Mouse (Mus musculus) CH12.LX (cell line): ENCODE results near the gene Calcoco2. TPM values are rescaled to one million over a fixed set of nuclear protein-coding genes. Genes with fewer than 3 reads are reported as not detected.
A peak's percentile ranks its signal among the peaks of the same experiment; 100 is the strongest.

Experiments
- DNase-seq: peaks from one replicate; pipeline ENCODE4 v3.0.0-alpha.2; 2013; ENCODE audit errors: extremely low read depth
- H3K27ac ChIP-seq: 2 replicates; pipeline ENCODE4 v1.5.1; 2012; ENCODE audit warnings: low read depth, mild to moderate bottlenecking, control low read depth, moderate library complexity; ENCODE audit not compliant: insufficient read depth
- H3K27me3 ChIP-seq: replicated peaks from 2 replicates; pipeline ENCODE3; 2012; ENCODE audit warnings: inconsistent platforms
- H3K36me3 ChIP-seq, 2 experiments: replicated peaks in 1 of 2; 2 replicates each; pipeline versions ENCODE3 to v1.6.1; 2012; ENCODE audit warnings: inconsistent platforms in 1 of 2, low read length in 1 of 2, mild to moderate bottlenecking in 1 of 2, mixed read lengths in 1 of 2, moderate library complexity in 1 of 2; ENCODE audit not compliant: control insufficient read depth in 1 of 2, insufficient read depth in 1 of 2
- H3K4me1 ChIP-seq, 2 experiments: 2 replicates each; pipeline ENCODE4 v1.6.1; 2012; ENCODE audit warnings: inconsistent platforms in 1 of 2, moderate library complexity in 1 of 2; ENCODE audit not compliant: insufficient read depth in 2 of 2, control insufficient read depth in 1 of 2
- H3K4me2 ChIP-seq: 2 replicates; pipeline ENCODE4 v1.6.1; 2012; ENCODE audit warnings: low read depth, mild to moderate bottlenecking, control low read depth; ENCODE audit not compliant: poor library complexity, insufficient read depth, severe bottlenecking
- H3K4me3 ChIP-seq, 3 experiments: fragments of 150-350 bp in 1 of 3; sonication (generic) in 1 of 3; replicated peaks in 1 of 3; 2 replicates each; pipeline versions ENCODE3 to v1.5.1; 2011 to 2012; ENCODE audit warnings: low read depth in 2 of 3, low read length in 2 of 3, mild to moderate bottlenecking in 2 of 3, moderate library complexity in 2 of 3, control low read depth in 1 of 3, improper control_type of control experiment in 1 of 3, inconsistent platforms in 1 of 3, mixed read lengths in 1 of 3; ENCODE audit not compliant: poor library complexity in 1 of 3
- H3K79me2 ChIP-seq: replicated peaks from 2 replicates; pipeline ENCODE4 v1.6.1; 2012; ENCODE audit warnings: mild to moderate bottlenecking, moderate library complexity; ENCODE audit not compliant: control insufficient read depth, poor library complexity, insufficient read depth, severe bottlenecking; ENCODE audit errors: extremely low read depth
- H3K9ac ChIP-seq: 2 replicates; pipeline ENCODE4 v1.6.1; 2012; ENCODE audit warnings: low read depth, mild to moderate bottlenecking, control low read depth, moderate library complexity; ENCODE audit not compliant: insufficient read depth
- H3K9me3 ChIP-seq: replicated peaks from 2 replicates; pipeline ENCODE3; 2012; ENCODE audit warnings: low read length, inconsistent platforms, mixed read lengths
- BHLHE40 ChIP-seq: IDR thresholded peaks from 2 replicates; pipeline ENCODE4 v1.6.1; 2011; ENCODE audit warnings: mild to moderate bottlenecking, low read depth, low read length, improper control_type of control experiment
- CTCF ChIP-seq, 2 experiments: IDR thresholded peaks in 1 of 2; conservative IDR thresholded peaks in 1 of 2; 2 replicates each; pipeline ENCODE4 v1.5.1; 2011 to 2012; ENCODE audit warnings: low read depth in 2 of 2, low read length in 2 of 2, improper control_type of control experiment in 1 of 2, inconsistent platforms in 1 of 2, mild to moderate bottlenecking in 1 of 2, moderate library complexity in 1 of 2
- E2F4 ChIP-seq: IDR thresholded peaks from 2 replicates; pipeline ENCODE4 v1.6.1; 2011; ENCODE audit warnings: low read depth, low read length, improper control_type of control experiment; ENCODE audit not compliant: insufficient replicate concordance
- EP300 ChIP-seq: IDR thresholded peaks from 2 replicates; pipeline ENCODE4 v1.6.1; 2011; ENCODE audit warnings: low read length, improper control_type of control experiment
- ETS1 ChIP-seq: conservative IDR thresholded peaks from 2 replicates; pipeline ENCODE4 v1.6.1; 2012; ENCODE audit warnings: low read depth, mild to moderate bottlenecking, inconsistent platforms, low read length, improper control_type of control experiment, moderate library complexity
- JUN ChIP-seq: IDR thresholded peaks from 2 replicates; pipeline ENCODE4 v1.6.1; 2011; ENCODE audit warnings: low read depth, mild to moderate bottlenecking, low read length, improper control_type of control experiment, moderate library complexity; ENCODE audit not compliant: insufficient read depth
- JUND ChIP-seq: conservative IDR thresholded peaks from 2 replicates; pipeline ENCODE4 v1.6.1; 2011; ENCODE audit warnings: low read depth, low read length, improper control_type of control experiment
- MAX ChIP-seq: IDR thresholded peaks from 2 replicates; pipeline ENCODE4 v1.6.1; 2011; ENCODE audit warnings: low read length, improper control_type of control experiment
- MAZ ChIP-seq: IDR thresholded peaks from 2 replicates; pipeline ENCODE4 v1.6.1; 2012; ENCODE audit warnings: low read depth, mild to moderate bottlenecking, inconsistent platforms, low read length, improper control_type of control experiment, moderate library complexity
- MEF2A ChIP-seq: IDR thresholded peaks from 2 replicates; pipeline ENCODE4 v1.6.1; 2014; ENCODE audit warnings: low read depth, mild to moderate bottlenecking, inconsistent platforms, low read length, improper control_type of control experiment, borderline replicate concordance
- MXI1 ChIP-seq: IDR thresholded peaks from 2 replicates; pipeline ENCODE4 v1.6.1; 2011; ENCODE audit warnings: mild to moderate bottlenecking, low read depth, low read length, improper control_type of control experiment
- NELFE ChIP-seq: IDR thresholded peaks from 2 replicates; pipeline ENCODE4 v1.6.1; 2011; ENCODE audit warnings: low read depth, low read length, improper control_type of control experiment
- PAX5 ChIP-seq: IDR thresholded peaks from 2 replicates; pipeline ENCODE4 v1.6.1; 2012; ENCODE audit warnings: low read length, inconsistent platforms, mixed read lengths
- POLR2AphosphoS2 ChIP-seq: IDR thresholded peaks from 2 replicates; pipeline ENCODE4 v1.6.1; 2011; ENCODE audit warnings: low read depth, low read length, improper control_type of control experiment
- RAD21 ChIP-seq: IDR thresholded peaks from 2 replicates; pipeline ENCODE4 v1.6.1; 2011; ENCODE audit warnings: low read depth, mild to moderate bottlenecking, low read length, improper control_type of control experiment, moderate library complexity
- SIN3A ChIP-seq: IDR thresholded peaks from 2 replicates; pipeline ENCODE4 v1.6.1; 2012; ENCODE audit warnings: low read length, improper control_type of control experiment, inconsistent platforms
- SMC3 ChIP-seq: IDR thresholded peaks from 2 replicates; pipeline ENCODE4 v1.6.1; 2011; ENCODE audit warnings: low read depth, low read length, improper control_type of control experiment
- TCF12 ChIP-seq: IDR thresholded peaks from 2 replicates; pipeline ENCODE4 v1.6.1; 2014; ENCODE audit warnings: low read depth, mild to moderate bottlenecking, inconsistent platforms, low read length, improper control_type of control experiment
- USF1 ChIP-seq: IDR thresholded peaks from 2 replicates; pipeline ENCODE4 v1.6.1; 2014; ENCODE audit warnings: low read depth, mild to moderate bottlenecking, inconsistent platforms, low read length, improper control_type of control experiment
- ZC3H11A ChIP-seq: IDR thresholded peaks from 2 replicates; pipeline ENCODE4 v1.6.1; 2012; ENCODE audit warnings: low read depth, mild to moderate bottlenecking, inconsistent platforms, low read length, improper control_type of control experiment
- ZKSCAN1 ChIP-seq: IDR thresholded peaks from 2 replicates; pipeline ENCODE4 v1.6.1; 2012; ENCODE audit warnings: low read depth, inconsistent platforms, low read length, improper control_type of control experiment, borderline replicate concordance
- ZMIZ1 ChIP-seq: IDR thresholded peaks from 2 replicates; pipeline ENCODE4 v1.6.1; 2012; ENCODE audit warnings: low read depth, mild to moderate bottlenecking, inconsistent platforms, low read length, improper control_type of control experiment
- ZNF384 ChIP-seq: IDR thresholded peaks from 2 replicates; pipeline ENCODE4 v1.6.1; 2012; ENCODE audit warnings: low read depth, low read length, improper control_type of control experiment, inconsistent platforms
- dilution Hi-C: fragments of 300-500 bp; cut with MboI; formaldehyde crosslinking; loops from 2 replicates; pipeline ENCODE4 v1.14.3; 2020; ENCODE audit warnings: low sequenced_read_pairs; ENCODE audit not compliant: extremely low pct_unique_long_range_greater_than_20kb, extremely low pct_ligation_motif_present
- in situ Hi-C: fragments of 300-500 bp; cut with MboI; formaldehyde crosslinking; loops from 3 replicates; pipeline ENCODE4 v1.14.3; 2019; ENCODE audit warnings: low sequenced_read_pairs, low pct_ligation_motif_present, low pct_unique_long_range_greater_than_20kb, mixed read lengths
- polyA plus RNA-seq: library from polyadenylated mRNA; unstranded; fragments of >175 nt; gene quantifications from 2 replicates; pipeline ENCODE4 v1.2.1, GENCODE M21; 2012; ENCODE audit warnings: low read depth; ENCODE audit not compliant: insufficient read length
- total RNA-seq, 2 experiments: library from RNA; depleted of rRNA; stranded (reverse); fragments of 300-350 nt in 1 of 2; fragments of >200 nt in 1 of 2; gene quantifications; 2 replicates each; pipeline ENCODE4 v1.2.3; 2012 to 2014

Gene Calcoco2
- total and polyA plus RNA-seq, 3 experiments, result not detected

DNA sequence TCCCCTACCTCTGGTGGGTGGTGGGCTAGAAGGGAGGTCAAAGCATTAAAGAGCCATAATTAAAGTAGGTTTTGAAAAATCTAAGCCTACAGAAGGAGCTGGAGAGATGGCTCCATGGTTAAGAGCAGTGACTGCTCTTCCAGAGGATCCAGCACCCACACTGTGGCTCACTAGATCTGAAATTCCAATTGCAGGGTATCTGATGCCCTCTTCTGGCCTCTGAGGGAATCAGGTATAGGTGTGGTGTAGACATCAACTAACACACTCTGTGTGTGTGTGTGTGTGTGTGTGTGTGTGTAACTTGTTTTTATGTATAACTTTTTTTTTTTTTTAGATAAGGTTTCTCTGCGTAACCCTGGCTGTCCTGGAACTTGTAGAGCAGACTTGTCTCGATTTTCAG is 20.7 kb downstream of the Calcoco2 start:
- TF ChIP-seq PAX5, result no peak
- TF ChIP-seq TCF12, result no peak
- peak; percentile 13 to 82; a peak in 2 of 4 replicates for TF ChIP-seq CTCF (conservative IDR thresholded peaks at IDR 0.05 in 1 of 2, IDR thresholded peaks at IDR 0.05 in 1 of 2; ENCODE audit: low read depth in 2 of 2, low read length in 2 of 2)
- TF ChIP-seq ZC3H11A, result peak; percentile 51; the same call in 1 of the 2 replicates
- no peak for TF ChIP-seq USF1
- no peak for TF ChIP-seq POLR2AphosphoS2
- TF ChIP-seq ZNF384, result 0 out of 2 replicates have a peak, but pooled peaks have one; percentile 38
- TF ChIP-seq SMC3, result peak; percentile 70
- no peak for TF ChIP-seq BHLHE40
- TF ChIP-seq ZKSCAN1, result no peak
- TF ChIP-seq NELFE, result peak; percentile 28; the same call in 1 of the 2 replicates
- peak; percentile 82 for TF ChIP-seq RAD21
- 0 out of 2 replicates have a peak, but pooled peaks have one; percentile 25 for TF ChIP-seq JUND
- TF ChIP-seq E2F4, result no peak
- Histone ChIP-seq H3K4me1 (no peaks in the 10 kb centered on the region), H3K79me2 (no peaks in the 10 kb centered on the region), H3K27me3 (peaks cover 32% of the 10 kb centered on the region), H3K4me2 (no peak overlapping the region), H3K9ac (no peak overlapping the region), H3K4me3 (no peak overlapping the region), H3K27ac (no peak overlapping the region), H3K9me3 (peaks cover 9% of the 10 kb centered on the region), H3K36me3 (no peaks in the 10 kb centered on the region)
- peak; percentile 48 for DNase-seq
- in situ Hi-C loops, result loop anchor here (5.0 kb wide), 3 partner anchors 41 to 141 kb away; partner anchors contain the start of gene Ttll6
- dilution Hi-C loops, result no loop called here

DNA sequence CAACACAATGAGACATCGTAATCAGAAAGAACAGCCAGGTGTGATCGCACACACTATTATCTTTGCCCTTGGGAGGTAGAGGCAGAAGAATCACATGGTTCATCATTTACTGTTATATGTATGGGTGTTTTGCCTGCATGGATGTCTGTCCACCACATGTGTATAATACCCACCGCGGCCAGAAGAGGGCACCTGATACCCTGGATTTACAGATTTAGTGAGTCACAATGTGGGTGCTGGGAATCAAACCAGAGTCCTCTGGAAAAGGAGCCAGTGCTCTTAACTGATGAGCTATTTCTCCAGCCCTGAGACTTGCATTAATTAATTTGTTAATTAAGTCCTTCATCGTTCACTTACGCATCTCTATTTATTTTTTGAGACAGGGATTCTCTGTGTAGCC is 23.8 kb downstream of the Calcoco2 start:
- H3K9me3 ChIP-seq, result peaks cover 12% of the 10 kb centered on the region
- H3K79me2 ChIP-seq, result no peaks in the 10 kb centered on the region
- H3K4me3 ChIP-seq, result no peak overlapping the region
- no peaks in the 10 kb centered on the region for H3K4me1 ChIP-seq
- DNase-seq, result no peak
- dilution Hi-C loops, result no loop called here
- H3K27me3 ChIP-seq, result peaks cover 28% of the 10 kb centered on the region
- no peak overlapping the region for H3K27ac ChIP-seq
- TF ChIP-seq ZC3H11A, result no peak
- peak; percentile 5 to 37; a peak in 2 of 4 replicates for TF ChIP-seq CTCF (conservative IDR thresholded peaks at IDR 0.05 in 1 of 2, IDR thresholded peaks at IDR 0.05 in 1 of 2; ENCODE audit: low read depth in 2 of 2, low read length in 2 of 2)
- no peak overlapping the region for H3K4me2 ChIP-seq
- no peak overlapping the region for H3K9ac ChIP-seq
- no peaks in the 10 kb centered on the region for H3K36me3 ChIP-seq
- in situ Hi-C loops, result loop anchor here (10.0 kb wide), 1 partner anchor 103 kb away; no protein-coding TSS in a partner anchor

DNA sequence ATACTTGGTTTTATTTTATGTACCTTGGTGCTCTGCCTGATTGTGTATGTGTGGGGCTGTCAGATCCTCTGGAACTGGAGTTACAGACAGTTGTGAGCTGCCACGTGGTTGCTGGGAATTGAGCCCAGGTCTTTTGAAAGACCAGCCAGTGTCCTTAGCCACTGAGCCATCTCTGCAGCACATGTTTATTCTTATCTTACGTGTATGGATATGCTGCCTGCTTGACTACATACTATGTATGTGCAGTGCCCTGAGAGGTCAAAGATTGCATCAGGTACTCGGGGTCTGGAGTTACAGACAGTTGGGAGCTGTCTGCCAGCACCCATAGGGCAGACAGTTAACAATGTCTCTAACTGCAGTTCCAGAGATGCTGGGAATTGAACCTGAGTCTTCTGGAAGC is 29.1 kb downstream of the Calcoco2 start:
- TF ChIP-seq ZMIZ1 (no peak), POLR2AphosphoS2 (no peak), SIN3A (no peak), SMC3 (no peak), EP300 (no peak), ZC3H11A (no peak), MAZ (no peak), USF1 (no peak), ETS1 (no peak), E2F4 (no peak), TCF12 (no peak), ZKSCAN1 (no peak), MEF2A (no peak), MXI1 (no peak), MAX (no peak), ZNF384 (no peak), BHLHE40 (no peak), JUN (no peak)
- Histone ChIP-seq H3K36me3 (no peaks in the 10 kb centered on the region), H3K9me3 (peaks cover 4% of the 10 kb centered on the region)

More for the DNA sequence above, 29.1 kb downstream of the Calcoco2 start:
- Histone ChIP-seq H3K4me2 (no peak overlapping the region), H3K27me3 (peaks cover 17% of the 10 kb centered on the region), H3K9ac (no peak overlapping the region), H3K27ac (no peak overlapping the region), H3K4me3 (no peak overlapping the region), H3K4me1 (no peaks in the 10 kb centered on the region), H3K79me2 (no peaks in the 10 kb centered on the region)
- no peak for DNase-seq
- in situ Hi-C loops, result loop anchor here (10.0 kb wide), 1 partner anchor 98 kb away; no protein-coding TSS in a partner anchor
- dilution Hi-C loops, result no loop called here
